Mouse (Mus musculus): ENCODE measurements around the gene Arhgap6. TPM values are rescaled to one million over a fixed set of nuclear protein-coding genes. Genes with fewer than 3 reads are reported as not detected.

Arhgap6 gene
- polyA plus RNA-seq, 1 experiment from 2014 or later = 1.2 TPM

GRCm38 (mm10) chrX:168932420-168932819, 137.5 kb downstream of the Arhgap6 start:
- Histone ChIP-seq H3K4me2 (ENCODE audit: low read depth, low read length) (no peak overlapping the region), H3K4me3 (ENCODE audit: low read depth, low read length) (no peak overlapping the region), H3K9me3 (replicated peaks; ENCODE audit: control insufficient read depth, low read length) (no peaks in the 10 kb centered on the region), H3K27me3 (ENCODE audit: control insufficient read depth, insufficient read depth, low read length) (no peaks in the 10 kb centered on the region), H3K4me1 (ENCODE audit: control insufficient read depth, insufficient read depth, low read length) (no peaks in the 10 kb centered on the region), H3K27ac (replicated peaks; ENCODE audit: low read depth, low read length) (no peak overlapping the region), H3K36me3 (replicated peaks; ENCODE audit: control insufficient read depth, insufficient read depth, low read depth, low read length) (no peaks in the 10 kb centered on the region), H3K9ac (replicated peaks; ENCODE audit: low read length) (no peak overlapping the region)
- DNase-seq (ENCODE audit: low spot score) (no peak), ATAC-seq (replicated peaks; ENCODE audit: insufficient number of reproducible peaks, low FRiP score, low TSS enrichment, low read depth) (no peak)
- WGBS = 63% methylated on average over 1 of the region's 1 CpGs

- 8% methylated on average over 3 of the region's 3 CpGs for WGBS
- H3K4me3 ChIP-seq (ENCODE audit: low read depth, low read length) = no peak overlapping the region
- no peaks in the 10 kb centered on the region for H3K36me3 ChIP-seq (replicated peaks; ENCODE audit: control insufficient read depth, insufficient read depth, low read depth, low read length)
- H3K27ac ChIP-seq (replicated peaks; ENCODE audit: low read depth, low read length) = no peak overlapping the region
- no peaks in the 10 kb centered on the region for H3K27me3 ChIP-seq (ENCODE audit: control insufficient read depth, insufficient read depth, low read length)
- no peaks in the 10 kb centered on the region for H3K9me3 ChIP-seq (replicated peaks; ENCODE audit: control insufficient read depth, low read length)
- ATAC-seq (replicated peaks; ENCODE audit: insufficient number of reproducible peaks, low FRiP score, low TSS enrichment, low read depth) (no peak), DNase-seq (ENCODE audit: low spot score) (peak; percentile 58)
- no peak overlapping the region for H3K4me2 ChIP-seq (ENCODE audit: low read depth, low read length)
- H3K9ac ChIP-seq (replicated peaks; ENCODE audit: low read length) = no peak overlapping the region
- no peaks in the 10 kb centered on the region for H3K4me1 ChIP-seq (ENCODE audit: control insufficient read depth, insufficient read depth, low read length)
These were observed 140.5 kb downstream of the Arhgap6 start for GRCm38 (mm10) chrX:168935447-168935846.

GRCm38 (mm10) chrX:168937941-168938340, 143.0 kb downstream of the Arhgap6 start:
- Histone ChIP-seq H3K36me3 (replicated peaks; ENCODE audit: control insufficient read depth, insufficient read depth, low read depth, low read length) (no peaks in the 10 kb centered on the region), H3K27me3 (ENCODE audit: control insufficient read depth, insufficient read depth, low read length) (no peaks in the 10 kb centered on the region), H3K4me1 (ENCODE audit: control insufficient read depth, insufficient read depth, low read length) (no peaks in the 10 kb centered on the region), H3K9me3 (replicated peaks; ENCODE audit: control insufficient read depth, low read length) (no peaks in the 10 kb centered on the region), H3K4me2 (ENCODE audit: low read depth, low read length) (no peak overlapping the region), H3K27ac (replicated peaks; ENCODE audit: low read depth, low read length) (no peak overlapping the region), H3K4me3 (ENCODE audit: low read depth, low read length) (no peak overlapping the region), H3K9ac (replicated peaks; ENCODE audit: low read length) (no peak overlapping the region)
- DNase-seq (ENCODE audit: low spot score) = peak; percentile 21
- WGBS = 49% methylated on average over 4 of the region's 4 CpGs
- no peak for ATAC-seq (replicated peaks; ENCODE audit: insufficient number of reproducible peaks, low FRiP score, low TSS enrichment, low read depth)

GRCm38 (mm10) chrX:168941684-168942083, 146.8 kb downstream of the Arhgap6 start:
- Histone ChIP-seq H3K9me3 (replicated peaks; ENCODE audit: control insufficient read depth, low read length) (no peaks in the 10 kb centered on the region), H3K4me2 (ENCODE audit: low read depth, low read length) (no peak overlapping the region), H3K36me3 (replicated peaks; ENCODE audit: control insufficient read depth, insufficient read depth, low read depth, low read length) (no peaks in the 10 kb centered on the region), H3K4me1 (ENCODE audit: control insufficient read depth, insufficient read depth, low read length) (no peaks in the 10 kb centered on the region), H3K27me3 (ENCODE audit: control insufficient read depth, insufficient read depth, low read length) (no peaks in the 10 kb centered on the region), H3K9ac (replicated peaks; ENCODE audit: low read length) (no peak overlapping the region), H3K4me3 (ENCODE audit: low read depth, low read length) (no peak overlapping the region), H3K27ac (replicated peaks; ENCODE audit: low read depth, low read length) (no peak overlapping the region)
- 79% methylated on average over 5 of the region's 5 CpGs for WGBS
- ATAC-seq (replicated peaks; ENCODE audit: insufficient number of reproducible peaks, low FRiP score, low TSS enrichment, low read depth) (no peak), DNase-seq (ENCODE audit: low spot score) (no peak)

- Histone ChIP-seq H3K27ac (replicated peaks; ENCODE audit: low read depth, low read length) (no peak overlapping the region), H3K4me2 (ENCODE audit: low read depth, low read length) (no peak overlapping the region), H3K27me3 (ENCODE audit: control insufficient read depth, insufficient read depth, low read length) (no peaks in the 10 kb centered on the region), H3K36me3 (replicated peaks; ENCODE audit: control insufficient read depth, insufficient read depth, low read depth, low read length) (no peaks in the 10 kb centered on the region), H3K9me3 (replicated peaks; ENCODE audit: control insufficient read depth, low read length) (no peaks in the 10 kb centered on the region), H3K4me1 (ENCODE audit: control insufficient read depth, insufficient read depth, low read length) (no peaks in the 10 kb centered on the region), H3K4me3 (ENCODE audit: low read depth, low read length) (no peak overlapping the region), H3K9ac (replicated peaks; ENCODE audit: low read length) (no peak overlapping the region)
- WGBS = 85% methylated on average over 4 of the region's 4 CpGs
- ATAC-seq (replicated peaks; ENCODE audit: insufficient number of reproducible peaks, low FRiP score, low TSS enrichment, low read depth) = no peak
- no peak for DNase-seq (ENCODE audit: low spot score)
These were observed 148.3 kb downstream of the Arhgap6 start for GRCm38 (mm10) chrX:168943217-168943616.

GRCm38 (mm10) chrX:168975444-168975843, 180.5 kb downstream of the Arhgap6 start:
- no peaks in the 10 kb centered on the region for H3K4me1 ChIP-seq (ENCODE audit: control insufficient read depth, insufficient read depth, low read length)
- no peaks in the 10 kb centered on the region for H3K36me3 ChIP-seq (replicated peaks; ENCODE audit: control insufficient read depth, insufficient read depth, low read depth, low read length)
- no peak overlapping the region for H3K4me3 ChIP-seq (ENCODE audit: low read depth, low read length)
- WGBS = 64% methylated on average over 1 of the region's 1 CpGs
- H3K27me3 ChIP-seq (ENCODE audit: control insufficient read depth, insufficient read depth, low read length) = no peaks in the 10 kb centered on the region
- no peak overlapping the region for H3K9ac ChIP-seq (replicated peaks; ENCODE audit: low read length)
- no peak overlapping the region for H3K27ac ChIP-seq (replicated peaks; ENCODE audit: low read depth, low read length)
- no peak overlapping the region for H3K4me2 ChIP-seq (ENCODE audit: low read depth, low read length)
- DNase-seq (ENCODE audit: low spot score) (no peak), ATAC-seq (replicated peaks; ENCODE audit: insufficient number of reproducible peaks, low FRiP score, low TSS enrichment, low read depth) (no peak)
- no peaks in the 10 kb centered on the region for H3K9me3 ChIP-seq (replicated peaks; ENCODE audit: control insufficient read depth, low read length)

- Histone ChIP-seq H3K4me3 (ENCODE audit: low read depth, low read length) (no peak overlapping the region), H3K4me1 (ENCODE audit: control insufficient read depth, insufficient read depth, low read length) (no peaks in the 10 kb centered on the region), H3K9me3 (replicated peaks; ENCODE audit: control insufficient read depth, low read length) (no peaks in the 10 kb centered on the region), H3K27ac (replicated peaks; ENCODE audit: low read depth, low read length) (no peak overlapping the region), H3K4me2 (ENCODE audit: low read depth, low read length) (no peak overlapping the region), H3K9ac (replicated peaks; ENCODE audit: low read length) (no peak overlapping the region), H3K36me3 (replicated peaks; ENCODE audit: control insufficient read depth, insufficient read depth, low read depth, low read length) (no peaks in the 10 kb centered on the region), H3K27me3 (ENCODE audit: control insufficient read depth, insufficient read depth, low read length) (no peaks in the 10 kb centered on the region)
- ATAC-seq (replicated peaks; ENCODE audit: insufficient number of reproducible peaks, low FRiP score, low TSS enrichment, low read depth) = no peak
- 64% methylated on average over 3 of the region's 3 CpGs for WGBS
- no peak for DNase-seq (ENCODE audit: low spot score)
These were observed 182.9 kb downstream of the Arhgap6 start for GRCm38 (mm10) chrX:168977776-168978175.

GRCm38 (mm10) chrX:168980370-168980769, 185.5 kb downstream of the Arhgap6 start:
- Histone ChIP-seq H3K36me3 (replicated peaks; ENCODE audit: control insufficient read depth, insufficient read depth, low read depth, low read length) (no peaks in the 10 kb centered on the region), H3K27me3 (ENCODE audit: control insufficient read depth, insufficient read depth, low read length) (no peaks in the 10 kb centered on the region), H3K9ac (replicated peaks; ENCODE audit: low read length) (no peak overlapping the region), H3K9me3 (replicated peaks; ENCODE audit: control insufficient read depth, low read length) (no peaks in the 10 kb centered on the region), H3K4me3 (ENCODE audit: low read depth, low read length) (no peak overlapping the region), H3K4me2 (ENCODE audit: low read depth, low read length) (no peak overlapping the region), H3K27ac (replicated peaks; ENCODE audit: low read depth, low read length) (no peak overlapping the region), H3K4me1 (ENCODE audit: control insufficient read depth, insufficient read depth, low read length) (no peaks in the 10 kb centered on the region)
- no peak for DNase-seq (ENCODE audit: low spot score)
- 66% methylated on average over 2 of the region's 2 CpGs for WGBS
- ATAC-seq (replicated peaks; ENCODE audit: insufficient number of reproducible peaks, low FRiP score, low TSS enrichment, low read depth) = no peak

Data from embryonic facial prominence, embryonic 11.5 days (tissue).